In genomic region chr13:54094349-54094748, GRCm38 (mm10) we compare ENCODE assay signal across 28 mouse cellular contexts. TPM values are rescaled to one million over a fixed set of nuclear protein-coding genes. Genes with fewer than 3 reads are reported as not detected.
A peak's percentile ranks its signal among the peaks of the same experiment; 100 is the strongest.
DNase-seq lines count a peak whose midpoint lies in the region; ATAC-seq lines count a peak whose summit lies in the region.
"Had no signal": no experiment of that assay in that cellular context is flagged by ENCODE, and none has a peak within 500 bp of the region (broad histone marks: within the 10 kb centered on the region; RNA-seq: fewer than 3 reads in every experiment).

No protein-coding gene starts in this region.

- H3K4me3 ChIP-seq in neural tube, embryonic 15.5 days (replicated peaks), result no peak overlapping the region
- H3K4me3 ChIP-seq: embryonic facial prominence, embryonic 10.5 days; embryonic facial prominence, embryonic 13.5 days; erythroblast, embryonic 14.5 days; forebrain, embryonic 12.5 days had no signal

- no peaks in the 10 kb centered on the region for H3K27me3 ChIP-seq in neural tube, embryonic 15.5 days (replicated peaks)
- H3K27me3 ChIP-seq: embryonic facial prominence, embryonic 13.5 days; forebrain, embryonic 12.5 days had no signal

- H3K27ac ChIP-seq in neural tube, embryonic 15.5 days (replicated peaks), result 0 out of 2 replicates have a peak overlapping the region, but pooled peaks have one; percentile 33
- H3K27ac ChIP-seq: embryonic facial prominence, embryonic 10.5 days; embryonic facial prominence, embryonic 13.5 days; forebrain, embryonic 12.5 days had no signal

- intact Hi-C loops in heart, postnatal 10 days (cut with DNase I), result no loop called here
- intact Hi-C loops in left cerebral cortex, postnatal 4 days (cut with DNase I), result no loop called here
- intact Hi-C loops in left cerebral cortex, postnatal 10 days (cut with DNase I), result no loop called here

- DNase-seq in heart, adult 11 months, result peak; percentile 60
- no peak for DNase-seq in heart, postnatal 10 days
- DNase-seq in left cerebral cortex, postnatal 4 days, result peak; percentile 23
- DNase-seq in left cerebral cortex, postnatal 10 days (ENCODE audit: extremely low spot score in 1 of 2, low spot score in 2 of 2), result no peak
- DNase-seq in neural tube, embryonic 10.5 days (ENCODE audit: extremely low spot score, low spot score), result no peak
- no peak for DNase-seq in spleen, postnatal 4 days (ENCODE audit: low spot score in 2 of 2)
- DNase-seq in kidney, postnatal 36 days, result no peak
- DNase-seq: adrenal gland, adult 2 months; adrenal gland, postnatal 14 days; cerebellum, adult 11-12 months; cerebellum, adult 8-10 months; cerebellum, postnatal 10 days; cerebellum, postnatal 36 days; embryo, embryonic 11 days; gastrocnemius, postnatal 10 days; gastrocnemius, postnatal 36 days; heart, postnatal 36 days had no signal

- H3K9ac ChIP-seq in neural tube, embryonic 15.5 days (replicated peaks), result no peak overlapping the region
- H3K9ac ChIP-seq: embryonic facial prominence, embryonic 13.5 days; forebrain, embryonic 12.5 days had no signal

- 80% methylated on average over 4 of the region's 4 CpGs for WGBS in neural tube, embryonic 15.5 days

- H3K4me1 ChIP-seq in neural tube, embryonic 15.5 days, result 0 out of 2 replicates have a peak, but pooled peaks cover 7% of the 10 kb centered on the region
- H3K4me1 ChIP-seq: embryonic facial prominence, embryonic 10.5 days; embryonic facial prominence, embryonic 13.5 days; forebrain, embryonic 12.5 days had no signal

- H3K4me2 ChIP-seq in neural tube, embryonic 15.5 days, result no peak overlapping the region
- H3K4me2 ChIP-seq: embryonic facial prominence, embryonic 13.5 days; forebrain, embryonic 12.5 days; heart, embryonic 11.5 days had no signal

- peaks cover 67% of the 10 kb centered on the region for H3K36me3 ChIP-seq in neural tube, embryonic 15.5 days

- no peaks in the 10 kb centered on the region for H3K9me3 ChIP-seq in neural tube, embryonic 15.5 days (replicated peaks)
- H3K9me3 ChIP-seq: embryonic facial prominence, embryonic 10.5 days; embryonic facial prominence, embryonic 13.5 days; forebrain, embryonic 12.5 days had no signal

- no peak for ATAC-seq in neural tube, embryonic 15.5 days (ENCODE audit: low FRiP score)
- ATAC-seq: forebrain, embryonic 16.5 days; inflammation-experienced regulatory T-cells, adult 6 months had no signal

RNA-seq across cellular contexts. Expression of gene Sfxn1, which starts 22.7 kb away (rescaled TPM):
- total RNA-seq in heart, postnatal 10 days (2021), result 10 to 100 TPM; 11.4 to 12.0 TPM
- 10 to 100 TPM; 86.5 to 94.5 TPM for total RNA-seq in left cerebral cortex, postnatal 4 days (2021)
- 10 to 100 TPM; 68.2 to 68.6 TPM for total RNA-seq in left cerebral cortex, postnatal 10 days (2021)
- polyA plus RNA-seq in neural tube, embryonic 15.5 days (2015; fragmentation: Nextera tagmentation; extraction: Ambion mirVana), result 73.1 and 75.6 TPM in 2 replicates

RNA-seq across cellular contexts. Expression of gene Drd1, which starts 38.8 kb away (rescaled TPM):
- total RNA-seq in heart, postnatal 10 days (2021), result under 1 TPM; 0.27 to 0.57 TPM
- total RNA-seq in left cerebral cortex, postnatal 4 days (2021), result 10 to 100 TPM; 26.0 to 28.0 TPM
- 10 to 100 TPM; 22.3 to 37.3 TPM for total RNA-seq in left cerebral cortex, postnatal 10 days (2021)
- 1.3 and 2.0 TPM in 2 replicates for polyA plus RNA-seq in neural tube, embryonic 15.5 days (2015; fragmentation: Nextera tagmentation; extraction: Ambion mirVana)
- total RNA-seq: ES-E14; gastrocnemius, postnatal 36 days; granulocyte monocyte progenitor cell, adult 5-6 weeks had no signal
- polyA plus RNA-seq: adrenal gland, adult 2 months; erythroblast, embryonic 14.5 days; heart, embryonic 11.5 days; heart, embryonic 14.5 days had no signal

Comparison
In these comparisons a context has a peak if more than half of its experiments do, and no peak if none do; other contexts are left out.
1. DNase-seq: peak in heart, adult 11 months (single experiment) and left cerebral cortex, postnatal 4 days (single experiment); none in heart, postnatal 10 days (0 of 2), left cerebral cortex, postnatal 10 days (0 of 2), neural tube, embryonic 10.5 days (single experiment), spleen, postnatal 4 days (0 of 2) and kidney, postnatal 36 days (0 of 2).
2. RNA of gene Sfxn1, which starts 22.7 kb away (total RNA-seq): 86.5 to 94.5 TPM in left cerebral cortex, postnatal 4 days and 68.2 to 68.6 TPM in left cerebral cortex, postnatal 10 days; 11.4 to 12.0 TPM in heart, postnatal 10 days; every median in the first group is over 4 times any median in the second.
3. RNA of gene Drd1, which starts 38.8 kb away (total RNA-seq): 22.3 to 37.3 TPM in left cerebral cortex, postnatal 10 days and 26.0 to 28.0 TPM in left cerebral cortex, postnatal 4 days; 0.27 to 0.57 TPM in heart, postnatal 10 days; every median in the first group is over 10 times any median in the second.